Mouse (Mus musculus): ENCODE data around the gene Slc31a1.

Slc31a1 gene

GRCm38 (mm10) chr4:62406133-62406532 lies 45.6 kb downstream of the Slc31a1 start:
- DNase-seq (ENCODE audit: extremely low read depth, low read depth) = no peak

GRCm38 (mm10) chr4:62407730-62408582 lies 47.4 kb downstream of the Slc31a1 start:
- peak; percentile 63 for DNase-seq (ENCODE audit: extremely low read depth, low read depth)

GRCm38 (mm10) chr4:62408601-62409282 lies 48.2 kb downstream of the Slc31a1 start, which contains the start of the genes Cdc26 and Prpf4:
Gene Cdc26 (minus strand): TSS chr4:62408642.
Gene Prpf4 (plus strand): TSS chr4:62408797.
- DNase-seq (ENCODE audit: extremely low read depth, low read depth) = peak; percentile 98

GRCm38 (mm10) chr4:62409615-62410014 lies 49.1 kb downstream of the Slc31a1 start:
- no peak for DNase-seq (ENCODE audit: extremely low read depth, low read depth)

- no peak for DNase-seq (ENCODE audit: extremely low read depth, low read depth)
These were observed 49.8 kb downstream of the Slc31a1 start for GRCm38 (mm10) chr4:62410325-62410724.

GRCm38 (mm10) chr4:62411606-62412005 lies 51.1 kb downstream of the Slc31a1 start:
- no peak for DNase-seq (ENCODE audit: extremely low read depth, low read depth)

- DNase-seq (ENCODE audit: extremely low read depth, low read depth) = no peak
These were observed 57.9 kb downstream of the Slc31a1 start for GRCm38 (mm10) chr4:62418448-62418847.

- no peak for DNase-seq (ENCODE audit: extremely low read depth, low read depth)
These were observed 58.6 kb downstream of the Slc31a1 start for GRCm38 (mm10) chr4:62419091-62419490.

GRCm38 (mm10) chr4:62425891-62426290 lies 65.4 kb downstream of the Slc31a1 start:
- no peak for DNase-seq (ENCODE audit: extremely low read depth, low read depth)

- no peak for DNase-seq (ENCODE audit: extremely low read depth, low read depth)
These were observed 67.6 kb downstream of the Slc31a1 start for GRCm38 (mm10) chr4:62427978-62428758.

GRCm38 (mm10) chr4:62429616-62430015 lies 69.1 kb downstream of the Slc31a1 start:
- no peak for DNase-seq (ENCODE audit: extremely low read depth, low read depth)

- DNase-seq (ENCODE audit: extremely low read depth, low read depth) = no peak
These were observed 70.2 kb downstream of the Slc31a1 start for GRCm38 (mm10) chr4:62430678-62431077.

GRCm38 (mm10) chr4:62431522-62431921 lies 71.0 kb downstream of the Slc31a1 start:
- DNase-seq (ENCODE audit: extremely low read depth, low read depth) = no peak

GRCm38 (mm10) chr4:62433939-62434870 lies 73.7 kb downstream of the Slc31a1 start:
- no peak for DNase-seq (ENCODE audit: extremely low read depth, low read depth)

- no peak for DNase-seq (ENCODE audit: extremely low read depth, low read depth)
These were observed 74.6 kb downstream of the Slc31a1 start, which contains the start of gene Rnf183 for GRCm38 (mm10) chr4:62435081-62435480. Gene Rnf183 (minus strand): TSS chr4:62435252.

GRCm38 (mm10) chr4:62437256-62437778 lies 76.8 kb downstream of the Slc31a1 start:
- no peak for DNase-seq (ENCODE audit: extremely low read depth, low read depth)

- no peak for DNase-seq (ENCODE audit: extremely low read depth, low read depth)
These were observed 77.3 kb downstream of the Slc31a1 start for GRCm38 (mm10) chr4:62437871-62438270.

- DNase-seq (ENCODE audit: extremely low read depth, low read depth) = no peak
These were observed 79.3 kb downstream of the Slc31a1 start for GRCm38 (mm10) chr4:62439793-62440192.

GRCm38 (mm10) chr4:62440544-62440943 lies 80.0 kb downstream of the Slc31a1 start:
- no peak for DNase-seq (ENCODE audit: extremely low read depth, low read depth)

GRCm38 (mm10) chr4:62440986-62441385 lies 80.5 kb downstream of the Slc31a1 start:
- no peak for DNase-seq (ENCODE audit: extremely low read depth, low read depth)

All from MEL-GATA-1-ER (cell line).